Mouse (Mus musculus) bone marrow macrophage, adult 2 months (primary cell): ENCODE measurements around the gene Agxt2.

Source experiments
- CTCF ChIP-seq: IDR thresholded peaks from 2 replicates; pipeline ENCODE4 v1.5.1; 2012; ENCODE audit warnings: low read depth, mild to moderate bottlenecking, low read length, moderate library complexity
- POLR2A ChIP-seq: IDR thresholded peaks from 2 replicates; pipeline ENCODE4 v1.6.1; 2012; ENCODE audit warnings: mild to moderate bottlenecking, low read depth, low read length, borderline replicate concordance

DNA sequence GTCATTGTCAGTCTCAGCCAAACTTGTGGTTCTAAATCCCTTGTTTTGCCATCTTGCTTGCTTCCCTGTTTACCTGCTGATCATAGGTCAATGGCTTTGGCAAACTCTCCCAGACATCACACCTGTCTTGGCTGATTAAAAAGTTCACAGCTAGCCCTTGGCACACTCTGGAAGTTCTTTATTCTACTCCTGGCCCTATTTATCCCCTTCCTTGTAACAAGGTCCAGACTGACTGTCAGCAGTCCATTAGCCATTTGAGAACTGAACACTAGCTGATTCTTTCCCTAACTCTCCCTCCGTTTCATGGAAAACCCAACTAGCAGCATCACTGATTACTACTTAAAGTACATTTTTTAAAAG is 63.4 kb downstream of the Agxt2 start:
- no peak for TF ChIP-seq CTCF
- no peak for TF ChIP-seq POLR2A
